Mouse (Mus musculus): ENCODE measurements around the gene 4931409K22Rik.

DNA sequence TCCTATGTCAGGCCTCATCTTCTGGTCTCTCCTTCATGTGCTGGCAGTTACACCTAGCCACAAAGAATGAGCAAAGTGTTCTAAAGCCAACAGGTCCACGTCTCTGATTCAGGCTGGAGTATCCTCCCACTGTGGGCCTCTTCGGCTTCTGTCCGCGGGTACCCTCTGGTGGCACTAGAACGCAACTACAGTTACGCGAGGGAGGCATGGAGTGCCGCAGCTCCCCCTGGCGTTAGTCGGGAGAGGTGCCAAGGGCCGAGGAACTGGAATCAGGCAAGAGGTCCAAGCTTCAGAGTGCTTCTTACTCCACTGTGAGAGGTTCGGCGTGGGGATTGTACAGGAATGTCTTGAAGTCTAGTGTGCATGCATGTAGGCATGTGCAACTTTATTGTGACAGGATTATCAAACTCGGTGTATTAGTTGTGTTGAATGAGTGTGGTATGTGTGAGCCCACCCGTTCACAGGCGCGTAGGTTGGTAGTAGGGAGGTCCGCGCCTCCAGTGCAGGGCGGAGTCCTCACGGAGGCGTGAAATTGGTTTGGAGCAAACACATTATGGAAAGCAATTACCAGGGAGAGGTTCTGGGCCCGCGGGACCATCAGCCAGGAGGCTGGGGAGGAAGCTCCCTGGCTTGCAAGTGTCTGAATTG, 26.4 kb downstream of the 4931409K22Rik start:
- TF ChIP-seq POLR2A (IDR thresholded peaks at IDR 0.05; ENCODE audit: insufficient read depth, low read length) (no peak), CTCF (IDR thresholded peaks at IDR 0.05; ENCODE audit: low read depth, low read length) (peak; percentile 100), EP300 (IDR thresholded peaks at IDR 0.05; ENCODE audit: insufficient read depth, low read depth, low read length) (0 out of 2 replicates have a peak, but pooled peaks have one; percentile 17)
